Mouse (Mus musculus): ENCODE results near the gene Zfp110. TPM values are rescaled to one million over a fixed set of nuclear protein-coding genes. Genes with fewer than 3 reads are reported as not detected.

Zfp110 gene
- polyA plus RNA-seq, 1 experiment: 12.6 TPM

DNA sequence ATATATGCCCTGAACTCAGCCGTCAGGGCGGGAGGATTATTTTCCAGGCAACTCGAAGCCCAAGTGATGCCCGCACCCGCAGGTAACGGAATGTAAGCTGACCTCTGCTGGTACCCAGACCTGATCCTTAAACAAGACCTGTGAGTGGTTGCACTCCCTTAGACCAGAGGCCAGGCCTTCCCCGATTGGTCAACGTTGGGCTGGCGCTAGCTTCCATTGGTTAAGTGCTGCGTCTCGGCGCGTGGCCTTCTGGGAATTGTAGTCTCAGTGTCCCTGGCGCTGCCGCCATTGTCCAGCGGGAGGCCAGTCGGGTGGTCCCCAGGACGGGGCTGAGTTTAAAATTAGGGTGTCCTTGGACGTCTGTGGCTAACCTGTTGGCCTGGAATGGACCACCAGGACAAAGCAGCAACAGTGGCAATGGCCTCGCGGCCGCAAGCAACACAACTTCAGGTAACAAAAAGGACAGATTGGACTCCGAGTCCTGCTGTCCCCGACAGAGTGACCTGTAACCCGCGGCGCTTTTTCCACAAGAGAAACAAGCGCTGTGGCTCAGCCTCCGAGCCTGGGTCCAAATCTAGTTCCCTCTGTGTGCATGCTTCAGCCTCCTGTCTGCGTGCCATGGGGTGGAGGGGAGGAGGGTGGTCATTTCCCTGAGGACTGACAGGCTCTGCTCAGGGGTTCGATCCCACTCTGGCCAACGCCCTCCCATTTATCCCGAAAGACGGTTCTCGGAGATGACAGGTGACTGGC lies 46.5 kb downstream of the Zfp110 start, which contains the start of gene Zfp128:
Gene Zfp128 (plus strand): TSS at position 267 of the 750 bp plus-strand sequence.
- under 1% methylated on average over 35 of the region's 35 CpGs for WGBS
- TF ChIP-seq CTCF (IDR thresholded peaks at IDR 0.05; ENCODE audit: borderline replicate concordance, insufficient read depth, low read depth, low read length) (0 out of 2 replicates have a peak, but pooled peaks have one; percentile 10), POLR2A (IDR thresholded peaks at IDR 0.05; ENCODE audit: borderline replicate concordance, insufficient read depth, low read length) (peak; percentile 92)
- Histone ChIP-seq H3K27me3 (ENCODE audit: control insufficient read depth, insufficient read depth, low read length) (no peaks in the 10 kb centered on the region), H3K27ac (ENCODE audit: insufficient read depth, low read length) (peak within 1 kb of the TSS; percentile 76), H3K4me1 (ENCODE audit: control insufficient read depth, insufficient read depth, low read length) (peaks cover 6% of the 10 kb centered on the region; the same call in 1 of the 2 replicates), H3K4me3 (replicated peaks; ENCODE audit: insufficient read depth, low read depth, low read length) (peak within 1 kb of the TSS; percentile 95)
- DNase-seq: peak; percentile 95 to 98

DNA sequence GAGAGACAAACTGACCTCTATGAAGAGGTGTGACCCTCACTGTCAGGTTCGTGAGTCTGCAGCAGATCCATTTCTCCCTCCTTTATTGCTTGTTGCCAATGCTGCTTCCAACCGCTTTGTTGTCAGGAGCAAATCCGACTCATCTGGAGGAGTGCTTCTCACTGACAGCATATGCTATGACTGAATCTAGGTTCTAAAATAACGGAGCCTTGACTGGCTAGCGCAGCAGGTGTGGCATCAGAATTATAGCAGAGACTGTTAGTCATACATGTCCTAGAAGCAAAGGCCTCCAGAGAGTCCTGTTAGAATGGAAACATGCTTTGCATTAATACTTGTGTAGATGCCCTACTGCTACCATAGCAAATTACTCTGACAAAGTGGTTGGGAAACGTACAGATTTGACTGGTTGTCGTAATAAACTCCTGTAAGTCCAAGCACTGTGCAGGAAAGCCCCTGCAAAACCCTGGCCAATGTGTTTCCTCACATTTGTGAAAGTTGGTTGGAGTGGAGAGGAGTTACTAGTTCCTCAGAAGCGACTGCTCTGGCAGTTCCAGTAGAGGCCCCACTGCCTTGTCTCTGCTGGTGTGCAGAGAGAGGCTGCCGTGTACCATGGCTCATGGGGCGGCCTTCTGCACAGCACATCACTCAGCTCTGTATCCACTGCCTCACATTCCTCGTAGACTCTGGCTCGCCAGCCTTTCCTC lies 52.2 kb downstream of the Zfp110 start:
- Histone ChIP-seq H3K4me1 (ENCODE audit: control insufficient read depth, insufficient read depth, low read length) (peaks cover 5% of the 10 kb centered on the region), H3K27ac (ENCODE audit: insufficient read depth, low read length) (no peak overlapping the region), H3K27me3 (ENCODE audit: control insufficient read depth, insufficient read depth, low read length) (no peaks in the 10 kb centered on the region), H3K4me3 (replicated peaks; ENCODE audit: insufficient read depth, low read depth, low read length) (no peak overlapping the region)
- DNase-seq: no peak
- 91% methylated on average over 12 of the region's 12 CpGs for WGBS
- TF ChIP-seq CTCF (IDR thresholded peaks at IDR 0.05; ENCODE audit: borderline replicate concordance, insufficient read depth, low read depth, low read length) (no peak), POLR2A (IDR thresholded peaks at IDR 0.05; ENCODE audit: borderline replicate concordance, insufficient read depth, low read length) (no peak)

DNA sequence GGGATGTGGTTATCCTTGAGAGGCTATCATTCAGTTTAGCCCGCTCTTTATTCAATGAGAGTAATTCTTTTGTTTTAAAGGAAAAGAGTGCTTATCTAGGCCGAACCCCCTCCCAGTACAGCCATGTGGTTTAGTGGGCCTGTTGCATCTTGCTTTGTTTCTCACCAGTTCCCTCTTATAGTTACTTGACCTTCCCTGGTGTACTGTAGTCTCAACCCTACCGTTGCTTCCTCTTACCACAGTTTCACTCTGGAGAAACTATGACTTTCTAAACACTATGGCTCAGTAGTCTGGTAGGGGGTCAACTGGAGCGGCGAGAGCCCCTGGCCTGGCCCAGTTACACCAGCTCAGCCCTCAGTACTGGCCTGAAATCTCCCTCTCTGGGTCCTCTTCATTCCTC lies 53.0 kb downstream of the Zfp110 start:
- WGBS: 95% methylated on average over 5 of the region's 5 CpGs
- no peak for DNase-seq
- TF ChIP-seq CTCF (IDR thresholded peaks at IDR 0.05; ENCODE audit: borderline replicate concordance, insufficient read depth, low read depth, low read length) (no peak), POLR2A (IDR thresholded peaks at IDR 0.05; ENCODE audit: borderline replicate concordance, insufficient read depth, low read length) (no peak)
- no peak overlapping the region for H3K27ac ChIP-seq (ENCODE audit: insufficient read depth, low read length)
- no peak overlapping the region for H3K4me3 ChIP-seq (replicated peaks; ENCODE audit: insufficient read depth, low read depth, low read length)
- H3K4me1 ChIP-seq (ENCODE audit: control insufficient read depth, insufficient read depth, low read length): no peaks in the 10 kb centered on the region; the same call in 1 of the 2 replicates
- no peaks in the 10 kb centered on the region for H3K27me3 ChIP-seq (ENCODE audit: control insufficient read depth, insufficient read depth, low read length)

DNA sequence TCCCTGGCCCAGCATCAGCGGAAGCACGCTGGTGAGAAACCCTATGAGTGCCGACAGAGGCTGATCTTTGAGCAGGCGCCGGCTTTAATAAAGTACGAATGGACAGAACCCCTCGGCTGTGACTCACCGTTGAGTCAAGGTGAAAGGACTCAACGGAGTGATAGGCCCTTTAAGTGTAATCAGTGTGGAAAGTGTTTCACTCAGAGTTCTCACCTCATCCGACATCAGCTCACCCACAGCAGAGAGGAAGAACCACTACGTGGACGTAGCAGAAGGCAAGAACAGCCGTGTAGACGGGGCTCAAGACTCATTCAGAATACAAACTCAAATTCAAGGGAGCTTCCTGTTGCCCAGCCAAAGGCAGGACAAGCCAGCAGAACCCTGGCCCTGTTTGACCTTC lies 56.4 kb downstream of the Zfp110 start:
- no peak overlapping the region for H3K27ac ChIP-seq (ENCODE audit: insufficient read depth, low read length)
- H3K4me3 ChIP-seq (replicated peaks; ENCODE audit: insufficient read depth, low read depth, low read length): no peak overlapping the region
- DNase-seq: no peak
- no peaks in the 10 kb centered on the region; the same call in 1 of the 2 replicates for H3K4me1 ChIP-seq (ENCODE audit: control insufficient read depth, insufficient read depth, low read length)
- WGBS: 93% methylated on average over 14 of the region's 14 CpGs
- H3K27me3 ChIP-seq (ENCODE audit: control insufficient read depth, insufficient read depth, low read length): no peaks in the 10 kb centered on the region
- TF ChIP-seq CTCF (IDR thresholded peaks at IDR 0.05; ENCODE audit: borderline replicate concordance, insufficient read depth, low read depth, low read length) (no peak), POLR2A (IDR thresholded peaks at IDR 0.05; ENCODE audit: borderline replicate concordance, insufficient read depth, low read length) (no peak)

DNA sequence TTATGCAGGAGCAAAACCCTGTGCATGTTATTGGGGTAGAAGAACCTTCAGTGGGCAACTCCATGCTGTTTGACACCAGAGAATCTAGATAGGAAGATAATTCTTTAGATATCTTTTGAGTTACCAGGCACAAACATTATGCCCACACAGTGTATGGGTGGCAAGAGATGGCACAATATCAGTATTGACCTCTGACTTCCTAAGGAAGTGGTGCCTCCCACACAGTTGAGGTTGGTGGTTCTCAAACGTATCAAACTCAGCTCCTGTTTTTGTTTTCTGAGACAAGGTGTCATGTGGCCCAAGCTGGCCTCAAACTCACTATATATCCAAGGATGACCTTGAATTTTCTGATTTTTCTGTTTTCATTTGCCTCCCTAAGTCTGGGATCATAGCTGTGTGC lies 56.8 kb downstream of the Zfp110 start:
- DNase-seq: no peak
- Histone ChIP-seq H3K4me3 (replicated peaks; ENCODE audit: insufficient read depth, low read depth, low read length) (no peak overlapping the region), H3K27me3 (ENCODE audit: control insufficient read depth, insufficient read depth, low read length) (no peaks in the 10 kb centered on the region), H3K27ac (ENCODE audit: insufficient read depth, low read length) (no peak overlapping the region), H3K4me1 (ENCODE audit: control insufficient read depth, insufficient read depth, low read length) (no peaks in the 10 kb centered on the region; the same call in 1 of the 2 replicates)
- TF ChIP-seq CTCF (IDR thresholded peaks at IDR 0.05; ENCODE audit: borderline replicate concordance, insufficient read depth, low read depth, low read length) (no peak), POLR2A (IDR thresholded peaks at IDR 0.05; ENCODE audit: borderline replicate concordance, insufficient read depth, low read length) (no peak)
- 88% methylated on average over 1 of the region's 1 CpGs for WGBS

DNA sequence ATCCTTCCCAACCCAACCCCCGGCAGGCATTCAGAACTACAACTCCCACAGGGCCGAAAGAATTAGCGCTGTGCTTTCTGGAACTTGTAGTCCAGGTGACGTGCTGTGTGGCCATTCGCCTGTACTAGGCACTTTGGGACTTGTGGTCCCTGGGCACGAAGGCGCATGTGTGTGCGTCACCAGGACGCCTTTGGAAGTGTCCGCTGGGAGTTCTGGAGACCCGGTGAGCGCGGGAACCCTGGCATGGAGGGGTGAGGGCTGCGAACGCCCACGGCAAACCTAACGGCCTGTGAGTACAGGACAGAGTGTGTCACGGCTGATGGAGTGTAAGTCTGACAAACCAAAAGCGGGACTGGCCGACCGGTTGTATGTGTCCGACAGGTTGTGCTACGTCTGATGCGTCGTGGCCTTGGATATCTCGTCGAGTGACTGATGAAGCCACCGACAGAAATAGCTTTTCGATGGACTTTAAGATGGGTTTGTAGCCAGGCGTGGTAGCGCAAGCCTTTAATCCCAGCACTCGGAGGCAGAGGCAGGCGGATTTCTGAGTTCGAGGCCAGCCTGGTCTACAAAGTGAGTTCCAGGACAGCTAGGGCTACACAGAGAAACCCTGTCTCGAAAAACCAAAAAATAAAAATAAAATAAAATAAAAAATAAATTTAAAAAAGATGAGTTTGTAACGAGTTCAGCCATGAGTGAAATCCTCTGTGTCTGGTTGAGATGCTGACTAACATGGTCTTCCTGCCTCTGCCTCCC lies 63.3 kb downstream of the Zfp110 start, which contains the start of gene Zscan22:
Gene Zscan22 (plus strand): TSS at position 161 of the 756 bp plus-strand sequence.
- H3K4me3 ChIP-seq (replicated peaks; ENCODE audit: insufficient read depth, low read depth, low read length): peak within 1 kb of the TSS; percentile 95
- 4% methylated on average over 36 of the region's 36 CpGs for WGBS
- no peaks in the 10 kb centered on the region for H3K27me3 ChIP-seq (ENCODE audit: control insufficient read depth, insufficient read depth, low read length)
- no peak for TF ChIP-seq CTCF (IDR thresholded peaks at IDR 0.05; ENCODE audit: borderline replicate concordance, insufficient read depth, low read depth, low read length)
- peak; percentile 58; the same call in 1 of the 2 replicates for TF ChIP-seq POLR2A (IDR thresholded peaks at IDR 0.05; ENCODE audit: borderline replicate concordance, insufficient read depth, low read length)
- DNase-seq: peak; percentile 93 to 96
- H3K27ac ChIP-seq (ENCODE audit: insufficient read depth, low read length): no peak within 1 kb of the TSS
- H3K4me1 ChIP-seq (ENCODE audit: control insufficient read depth, insufficient read depth, low read length): peaks cover 3% of the 10 kb centered on the region; the same call in 1 of the 2 replicates

Other genes starting within 250 kb of the Zfp110 start
- gene Vmn2r53, start 226.0 kb upstream of the Zfp110 start, polyA plus RNA-seq (2012; rRNA removed): under 0.01 and 0.02 TPM in 2 replicates
- gene Vmn2r54, start 194.4 kb upstream of the Zfp110 start, polyA plus RNA-seq (2012; rRNA removed): not detected in 2 replicates
- not detected in 2 replicates for gene Vmn2r55, start 149.8 kb upstream of the Zfp110 start, polyA plus RNA-seq (2012; rRNA removed)
- gene Vmn2r56, start 99.8 kb upstream of the Zfp110 start, polyA plus RNA-seq (2012; rRNA removed): 0.02 TPM in 2 replicates
- 10.8 and 11.2 TPM in 2 replicates for gene Zscan18, start 31.1 kb upstream of the Zfp110 start, polyA plus RNA-seq (2012; rRNA removed)
- gene Zfp329, start 15.9 kb upstream of the Zfp110 start, polyA plus RNA-seq (2012; rRNA removed): 16.3 and 16.7 TPM in 2 replicates
- 5.6 and 6.1 TPM in 2 replicates for gene Zfp128, start 46.4 kb downstream of the Zfp110 start, polyA plus RNA-seq (2012; rRNA removed)
- gene Zscan22, start 63.1 kb downstream of the Zfp110 start, polyA plus RNA-seq (2012; rRNA removed): 13.1 and 14.0 TPM in 2 replicates
- 670 and 700 TPM in 2 replicates for gene Rps5, start 87.5 kb downstream of the Zfp110 start, polyA plus RNA-seq (2012; rRNA removed)
- 2.6 and 3.5 TPM in 2 replicates for gene Rnf225, start 92.7 kb downstream of the Zfp110 start, polyA plus RNA-seq (2012; rRNA removed)
- 5.8 and 6.2 TPM in 2 replicates for gene Zfp324, start 131.1 kb downstream of the Zfp110 start, polyA plus RNA-seq (2012; rRNA removed)
- 13.8 and 16.0 TPM in 2 replicates for gene Zfp446, start 143.1 kb downstream of the Zfp110 start, polyA plus RNA-seq (2012; rRNA removed)
- gene Slc27a5, start 163.4 kb downstream of the Zfp110 start, polyA plus RNA-seq (2012; rRNA removed): 1.7 and 2.1 TPM in 2 replicates
- 250 and 266 TPM in 2 replicates for gene Trim28, start 164.4 kb downstream of the Zfp110 start, polyA plus RNA-seq (2012; rRNA removed)
- gene Zbtb45, start 175.3 kb downstream of the Zfp110 start, polyA plus RNA-seq (2012; rRNA removed): 31.9 and 33.5 TPM in 2 replicates
- gene Chmp2a, start 200.0 kb downstream of the Zfp110 start, polyA plus RNA-seq (2012; rRNA removed): 258 and 264 TPM in 2 replicates
- gene Ube2m, start 203.5 kb downstream of the Zfp110 start, polyA plus RNA-seq (2012; rRNA removed): 376 and 405 TPM in 2 replicates
- 4.6 TPM in 2 replicates for gene Mzf1, start 220.0 kb downstream of the Zfp110 start, polyA plus RNA-seq (2012; rRNA removed)